8 mouse cellular contexts compared by ENCODE assay signal in the genomic region with DNA sequence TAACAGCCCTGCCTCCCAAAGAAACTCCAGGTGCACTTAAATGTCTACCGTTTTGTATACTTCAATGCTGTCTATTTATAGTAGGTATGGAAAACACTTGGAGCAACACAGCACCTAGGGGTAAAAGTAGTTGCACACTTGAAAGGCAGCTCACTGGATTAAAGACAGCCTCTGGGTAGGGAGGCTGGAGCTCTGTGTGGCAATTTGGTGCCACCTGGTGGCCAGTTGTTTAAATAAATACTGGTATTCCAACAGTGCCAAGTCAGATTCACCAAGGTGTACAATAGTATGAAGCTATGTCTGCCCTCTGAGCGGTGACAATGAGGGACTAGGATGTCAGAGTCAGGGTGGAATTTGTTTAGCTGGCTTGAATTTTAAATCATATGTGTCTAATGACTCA. TPM values are rescaled to one million over a fixed set of nuclear protein-coding genes. Genes with fewer than 3 reads are reported as not detected.
A peak's percentile ranks its signal among the peaks of the same experiment; 100 is the strongest.
DNase-seq lines count a peak whose midpoint lies in the region; ATAC-seq and TF ChIP-seq lines count a peak whose summit lies in the region.

No protein-coding gene starts in this region.

- peaks cover 16 to 67% of the 10 kb centered on the region in 2 experiments for H3K4me1 ChIP-seq in CH12.LX (ENCODE audit: control insufficient read depth in 1 of 2, insufficient read depth in 2 of 2)
- peaks cover 6% of the 10 kb centered on the region for H3K4me1 ChIP-seq in embryonic fibroblast, embryonic 13.5 days (ENCODE audit: control insufficient read depth, insufficient read depth, low read length)
- no peaks in the 10 kb centered on the region for H3K4me1 ChIP-seq in lung, embryonic 14.5 days (ENCODE audit: insufficient read depth)

- peak; percentile 68; the same call in 1 of the 2 replicates for ATAC-seq in lung, embryonic 14.5 days (ENCODE audit: insufficient read depth)

- H3K9ac ChIP-seq in CH12.LX (ENCODE audit: insufficient read depth, low read depth): no peak overlapping the region
- H3K9ac ChIP-seq in lung, embryonic 14.5 days: no peak overlapping the region

- TF ChIP-seq EP300 in CH12.LX (IDR thresholded peaks at IDR 0.05; ENCODE audit: low read length): no peak

- H3K79me2 ChIP-seq in CH12.LX (replicated peaks; ENCODE audit: control insufficient read depth, extremely low read depth, insufficient read depth, poor library complexity, severe bottlenecking): no peaks in the 10 kb centered on the region

- no peak for TF ChIP-seq POLR2A in CH12.LX (IDR thresholded peaks at IDR 0.05; ENCODE audit: low read depth, low read length)
- TF ChIP-seq POLR2A in embryonic fibroblast, embryonic 13.5 days (IDR thresholded peaks at IDR 0.05; ENCODE audit: low read depth, low read length): no peak

- dilution Hi-C loops in CH12.LX (cut with MboI; ENCODE audit: extremely low pct_ligation_motif_present, extremely low pct_unique_long_range_greater_than_20kb, low sequenced_read_pairs): no loop called here

- in situ Hi-C loops in CH12.LX (cut with MboI; ENCODE audit: low pct_ligation_motif_present, low pct_unique_long_range_greater_than_20kb, low sequenced_read_pairs): no loop called here

- WGBS in lung, embryonic 14.5 days: 14% methylated on average over 2 of the region's 2 CpGs

- no peak overlapping the region for H3K4me2 ChIP-seq in CH12.LX (ENCODE audit: insufficient read depth, low read depth, poor library complexity, severe bottlenecking)
- no peak overlapping the region for H3K4me2 ChIP-seq in lung, embryonic 14.5 days

- peaks cover 0 to 1% of the 10 kb centered on the region in 2 experiments for H3K36me3 ChIP-seq in CH12.LX (replicated peaks in 1 of 2; ENCODE audit: control insufficient read depth in 1 of 2, insufficient read depth in 1 of 2, low read length in 1 of 2)
- no peaks in the 10 kb centered on the region for H3K36me3 ChIP-seq in lung, embryonic 14.5 days (ENCODE audit: insufficient read depth)

- TF ChIP-seq RAD21 in CH12.LX (IDR thresholded peaks at IDR 0.05; ENCODE audit: low read depth, low read length): peak; percentile 95

- peak; percentile 76 for DNase-seq in CH12.LX (ENCODE audit: extremely low read depth)
- DNase-seq in brain, adult 2 months (ENCODE audit: low read depth, low spot score): peak; percentile 92
- DNase-seq in heart, postnatal 14 days: peak; percentile 83 to 90
- DNase-seq in kidney, postnatal 25 days: peak; percentile 73 to 91
- DNase-seq in lung, embryonic 14.5 days: peak; percentile 95
- DNase-seq in ovary, postnatal 14 days (ENCODE audit: low spot score): peak; percentile 83
- peak; percentile 84 for DNase-seq in thymus, postnatal 0 days (ENCODE audit: low spot score)

- peak; percentile 75 to 95 for TF ChIP-seq CTCF in CH12.LX (conservative IDR thresholded peaks at IDR 0.05 in 1 of 2, IDR thresholded peaks at IDR 0.05 in 1 of 2; ENCODE audit: low read depth in 2 of 2, low read length in 2 of 2)
- TF ChIP-seq CTCF in embryonic fibroblast, embryonic 13.5 days (IDR thresholded peaks at IDR 0.05; ENCODE audit: borderline replicate concordance, insufficient read depth, low read length): peak; percentile 55
- peak; percentile 89 for TF ChIP-seq CTCF in lung, embryonic 14.5 days (IDR thresholded peaks at IDR 0.05; ENCODE audit: low read depth)

- no peaks in the 10 kb centered on the region for H3K9me3 ChIP-seq in CH12.LX (replicated peaks; ENCODE audit: low read length)
- H3K9me3 ChIP-seq in lung, embryonic 14.5 days (ENCODE audit: low read depth, low read length): no peaks in the 10 kb centered on the region

- no peak overlapping the region for H3K27ac ChIP-seq in CH12.LX (ENCODE audit: insufficient read depth, low read depth)
- H3K27ac ChIP-seq in embryonic fibroblast, embryonic 13.5 days (ENCODE audit: insufficient read depth, low read length): no peak overlapping the region
- H3K27ac ChIP-seq in lung, embryonic 14.5 days (ENCODE audit: low read depth): no peak overlapping the region

- intact Hi-C loops in heart, postnatal 14 days (cut with DNase I): loop anchor here (1.0 to 2.0 kb wide), 3 partner anchors 32 to 195 kb away; no protein-coding TSS in a partner anchor

- no peaks in the 10 kb centered on the region for H3K27me3 ChIP-seq in CH12.LX (replicated peaks)
- H3K27me3 ChIP-seq in lung, embryonic 14.5 days (ENCODE audit: insufficient read depth, low read length): no peaks in the 10 kb centered on the region

- H3K4me3 ChIP-seq in CH12.LX (replicated peaks in 1 of 3; ENCODE audit: low read depth in 2 of 3, low read length in 2 of 3, poor library complexity in 1 of 3): no peak overlapping the region
- H3K4me3 ChIP-seq in embryonic fibroblast, embryonic 13.5 days (ENCODE audit: insufficient read depth, low read length): no peak overlapping the region
- H3K4me3 ChIP-seq in lung, embryonic 14.5 days (ENCODE audit: low read depth, low read length): no peak overlapping the region

TF ChIP-seq in CH12.LX, 34 proteins besides CTCF, POLR2A, EP300 and RAD21:
- no peak for TF ChIP-seq JUN (IDR thresholded peaks at IDR 0.05; ENCODE audit: insufficient read depth, low read depth, low read length)
- peak; percentile 93 for TF ChIP-seq SMC3 (IDR thresholded peaks at IDR 0.05; ENCODE audit: low read depth, low read length)
- TF ChIP-seq GABPA (IDR thresholded peaks at IDR 0.05; ENCODE audit: insufficient replicate concordance, low read depth, low read length): no peak
- TF ChIP-seq NRF1 (IDR thresholded peaks at IDR 0.05; ENCODE audit: low read depth, low read length): no peak
- TF ChIP-seq ZC3H11A (IDR thresholded peaks at IDR 0.05; ENCODE audit: low read depth, low read length): peak; percentile 78
- no peak for TF ChIP-seq ZMIZ1 (IDR thresholded peaks at IDR 0.05; ENCODE audit: low read depth, low read length)
- peak; percentile 33; the same call in 1 of the 2 replicates for TF ChIP-seq NELFE (IDR thresholded peaks at IDR 0.05; ENCODE audit: low read depth, low read length)

RNA-seq across cellular contexts. Expression of gene Ralgps1, which starts 22.2 kb away (rescaled TPM):
- total RNA-seq in CH12.LX (2012; rRNA removed) (1.2 and 1.5 TPM in 2 replicates), CH12.LX (2014; rRNA removed) (0.62 and 0.95 TPM in 2 replicates)
- 1.3 and 2.1 TPM in 2 replicates for polyA plus RNA-seq in CH12.LX (2012; ENCODE audit: insufficient read length, low read depth)
- 4.0 and 4.1 TPM in 2 replicates for polyA plus RNA-seq in embryonic fibroblast, embryonic 13.5 days (2011; ENCODE audit: insufficient read length, low read depth, missing spikeins)
- 1 to 10 TPM; 7.5 to 7.6 TPM for total RNA-seq in heart, postnatal 14 days (2021)
- polyA plus RNA-seq in lung, embryonic 14.5 days (2014; fragmentation: Nextera tagmentation; extraction: Ambion mirVana): 5.0 and 6.1 TPM in 2 replicates
- polyA plus RNA-seq in thymus, postnatal 0 days (2015; fragmentation: Nextera tagmentation; extraction: Ambion mirVana): 3.9 and 5.5 TPM in 2 replicates
